Mouse (Mus musculus) lung, adult 10 weeks (tissue): ENCODE results near the gene Msi1. TPM values are rescaled to one million over a fixed set of nuclear protein-coding genes. Genes with fewer than 3 reads are reported as not detected.

Source experiments
- polyA plus RNA-seq: library from polyadenylated mRNA; stranded (reverse); fragments of 350-450 nt; fragmentation: Illumina TruSeq; extraction: RNeasy Lipid Tissue Mini Kit (QIAGEN cat#74804); gene quantifications from one replicate; pipeline ENCODE4 v1.2.3, GENCODE M21; 2014; ENCODE audit warnings: low read depth, low replicate concordance; ENCODE audit not compliant: insufficient read depth

Msi1 gene
- polyA plus RNA-seq = 0.30 TPM

GRCm38 (mm10) chr5:115429359-115430186, at the start of gene Msi1:
TSS of gene Msi1 (plus strand) at chr5:115429599.

DNA sequence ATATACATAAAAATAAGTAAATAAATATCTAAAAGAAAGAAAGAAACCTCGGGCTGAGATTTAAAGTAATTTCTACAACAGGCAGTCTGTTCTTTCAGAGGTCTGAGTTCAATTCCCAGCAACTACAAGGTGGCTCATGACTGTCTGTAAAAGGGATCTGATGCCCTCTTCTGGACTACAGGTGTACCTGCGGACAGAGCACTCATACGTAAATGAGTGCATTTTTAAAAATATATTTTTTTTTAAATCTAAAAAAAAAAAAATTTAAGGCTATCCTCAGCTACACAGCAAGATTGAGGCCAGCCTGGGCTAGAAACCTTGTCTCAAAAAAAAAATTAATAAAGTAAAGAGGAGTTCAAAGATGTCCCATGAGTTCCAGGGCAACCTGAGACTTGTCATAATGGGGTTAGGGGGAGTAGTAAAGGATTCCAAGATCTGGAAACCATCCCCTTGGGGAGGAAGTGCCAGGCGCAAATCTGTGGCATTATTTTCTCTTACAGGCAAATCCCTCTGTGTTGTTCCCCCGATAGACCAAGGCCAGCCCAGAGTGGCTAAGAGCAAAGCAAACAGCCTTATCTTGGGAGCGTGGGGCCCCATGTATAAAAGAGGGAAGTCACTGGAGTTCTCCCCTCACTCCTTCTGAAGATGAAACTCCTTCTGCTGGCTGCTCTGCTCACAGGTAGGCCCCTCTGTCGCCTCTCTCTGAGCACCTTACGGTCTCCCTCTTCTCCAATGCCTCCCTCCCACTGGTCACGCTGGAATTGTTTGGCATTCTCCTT, 36.4 kb downstream of the Msi1 start, which contains the start of gene Pla2g1b:
TSS of gene Pla2g1b (plus strand) at position 621 of the 779 bp plus-strand sequence.

DNA sequence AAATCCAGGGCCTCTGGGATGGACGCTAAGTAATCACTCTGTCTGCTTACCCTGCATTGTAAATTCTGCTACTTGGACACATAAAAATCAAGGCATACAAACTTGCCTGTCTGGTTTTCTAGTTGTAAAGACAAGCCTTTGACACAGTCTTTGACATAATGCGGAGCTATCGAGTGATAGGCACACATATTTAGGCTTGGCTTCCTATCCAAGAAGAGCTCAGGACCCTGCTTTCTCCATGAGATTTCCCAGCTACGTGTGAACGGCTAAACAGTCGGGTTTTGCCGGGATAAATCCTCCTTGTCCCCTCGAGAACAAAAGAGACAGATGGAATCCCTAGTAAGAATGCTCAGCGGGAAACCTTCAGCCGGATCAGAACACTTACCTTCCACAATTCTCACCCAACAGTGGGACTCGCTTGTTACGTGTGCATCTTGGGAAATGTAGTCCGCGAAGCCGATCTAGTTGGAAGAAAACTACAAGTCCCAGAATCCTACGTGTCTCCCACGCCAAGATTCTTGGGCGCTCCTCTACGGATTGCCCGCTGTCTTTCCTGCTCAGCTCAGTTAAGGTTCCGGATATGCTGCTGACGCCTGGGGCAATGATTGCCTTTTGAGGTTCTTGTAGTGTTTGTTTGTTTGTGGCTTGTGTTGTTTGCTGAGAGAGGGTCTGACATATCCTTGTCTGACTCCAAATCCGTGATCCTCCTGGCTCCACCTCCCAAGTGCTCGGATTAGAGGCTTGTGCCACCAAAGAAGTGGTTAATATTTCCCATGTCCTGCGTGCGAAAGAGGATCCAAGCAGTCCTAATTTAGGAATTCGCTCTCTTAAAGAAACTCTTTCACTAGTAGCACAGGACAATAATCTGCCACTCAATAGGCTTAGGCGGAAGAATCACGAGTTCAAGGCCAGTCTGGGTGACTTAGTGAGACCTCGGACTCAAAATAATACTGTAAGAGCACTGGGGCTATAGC, 54.8 kb downstream of the Msi1 start, which contains the start of gene Sirt4:
TSS of gene Sirt4 (minus strand) at position 779 of the 974 bp plus-strand sequence.

Other genes starting within 250 kb of the Msi1 start
- 2.7 TPM for gene Cabp1, start 235.2 kb upstream of the Msi1 start, polyA plus RNA-seq
- gene Pop5, start 193.8 kb upstream of the Msi1 start, polyA plus RNA-seq = 94.8 TPM
- 74.2 TPM for gene Rnf10, start 156.7 kb upstream of the Msi1 start, polyA plus RNA-seq
- 12.6 TPM for gene Coq5, start 149.9 kb upstream of the Msi1 start, polyA plus RNA-seq
- gene Dynll1, start 128.6 kb upstream of the Msi1 start, polyA plus RNA-seq = 523 TPM
- gene Srsf9, start 102.4 kb upstream of the Msi1 start, polyA plus RNA-seq = 47.7 TPM
- 14.7 TPM for gene Gatc, start 88.4 kb upstream of the Msi1 start, polyA plus RNA-seq
- gene Triap1, start 88.4 kb upstream of the Msi1 start, polyA plus RNA-seq = 40.8 TPM
- 684 TPM for gene Cox6a1, start 80.6 kb upstream of the Msi1 start, polyA plus RNA-seq
- 47.4 TPM for gene Pla2g1b, start 36.7 kb downstream of the Msi1 start, polyA plus RNA-seq
- 12.3 TPM for gene Sirt4, start 55.1 kb downstream of the Msi1 start, polyA plus RNA-seq
- gene Pxn, start 77.1 kb downstream of the Msi1 start, polyA plus RNA-seq = 53.2 TPM
- 1,495 TPM for gene Rplp0, start 129.9 kb downstream of the Msi1 start, polyA plus RNA-seq
- 15.6 TPM for gene Gcn1l1, start 135.7 kb downstream of the Msi1 start, polyA plus RNA-seq
- gene Rab35, start 202.3 kb downstream of the Msi1 start, polyA plus RNA-seq = 30.0 TPM